Mouse (Mus musculus) small intestine, adult 2 months (tissue): ENCODE data around the gene Mdh1b.

Source experiments
- CTCF ChIP-seq: fragments of 200-500 bp; IDR thresholded peaks from 2 replicates; pipeline ENCODE4 v1.5.1; 2012; ENCODE audit warnings: low read depth, mild to moderate bottlenecking, control low read depth, inconsistent platforms, low read length, moderate library complexity, mixed read lengths; ENCODE audit not compliant: insufficient replicate concordance, insufficient read length; ENCODE audit errors: extremely low read depth
- POLR2A ChIP-seq: fragments of 200-500 bp; IDR thresholded peaks from 2 replicates; pipeline ENCODE4 v1.6.1; 2012; ENCODE audit warnings: low read depth, mild to moderate bottlenecking, control low read depth, inconsistent platforms, low read length, moderate library complexity

DNA sequence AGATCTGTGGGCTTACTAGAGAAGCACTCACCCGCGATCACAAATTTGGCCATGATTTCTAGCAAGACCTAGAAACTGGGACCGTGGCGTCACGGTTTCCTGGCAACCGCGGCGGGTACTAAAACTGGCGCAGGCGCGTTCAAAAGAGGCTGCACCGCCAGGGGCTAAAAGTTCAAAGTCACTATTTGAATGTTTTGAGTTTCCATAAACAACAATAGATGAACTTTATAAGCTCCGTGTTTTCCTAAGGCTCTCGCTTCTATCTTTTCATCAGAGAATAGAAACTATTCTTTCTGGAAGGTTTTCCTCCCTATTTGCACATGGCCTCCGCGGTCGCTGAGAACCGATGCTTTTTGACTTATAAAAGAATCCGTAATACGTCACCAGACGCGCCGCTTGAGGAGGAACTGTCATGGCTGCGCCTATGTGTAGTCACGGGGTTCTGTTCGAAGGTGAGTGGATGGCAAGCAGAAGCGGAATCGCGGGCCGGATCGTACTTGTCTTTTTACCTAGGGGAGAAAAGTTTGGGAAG is at the start of gene Mdh1b, which contains the start of gene Fastkd2:
- peak; percentile 35; the same call in 1 of the 2 replicates for TF ChIP-seq CTCF
- TF ChIP-seq POLR2A, result no peak; the same call in 1 of the 2 replicates
